Mouse (Mus musculus): ENCODE data around the gene Camk2g.

Camk2g gene

DNA sequence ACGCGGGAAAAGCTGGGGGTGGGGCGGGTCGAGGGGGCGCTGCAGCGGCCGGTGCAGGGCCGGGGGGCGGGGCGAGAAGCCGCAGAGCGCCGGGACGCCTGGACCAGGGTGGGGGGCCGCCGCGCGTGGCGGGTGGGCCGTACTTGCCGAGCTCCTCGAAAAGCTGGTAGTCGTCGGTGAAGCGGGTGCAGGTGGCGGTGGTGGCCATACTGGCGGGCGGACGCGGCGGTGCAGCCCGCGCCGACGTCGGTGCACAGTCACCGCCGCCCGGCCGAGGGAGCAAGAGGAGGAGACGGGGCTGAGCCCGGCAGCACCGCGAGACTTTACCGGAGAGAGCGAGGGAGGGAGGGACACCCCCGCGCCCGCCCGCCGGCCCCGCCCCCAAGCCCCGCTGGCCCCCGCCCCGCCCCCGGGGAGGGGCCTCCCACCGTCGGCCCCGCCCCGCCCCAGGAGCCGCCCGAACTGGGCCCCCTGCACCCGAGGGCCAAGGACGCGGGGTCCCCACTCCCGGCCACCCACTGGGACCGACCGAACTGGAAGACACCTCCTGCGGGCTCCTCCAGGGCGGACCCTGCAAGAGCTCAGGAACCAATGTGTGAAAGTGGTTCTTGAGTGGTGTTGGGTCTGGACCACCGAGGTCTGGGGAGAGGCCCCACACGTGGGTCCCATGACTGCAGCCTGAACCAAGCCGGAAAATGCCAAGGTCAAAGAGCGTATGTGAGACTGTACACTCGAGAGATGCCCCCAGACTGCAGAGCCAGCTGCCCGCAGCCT is at the start of gene Camk2g:
Gene Camk2g, minus strand, starts transcription at position 331 of the 774 bp plus-strand sequence.
- in situ Hi-C loops (cut with MboI; ENCODE audit: low pct_unique_long_range_greater_than_20kb in 1 of 2, low sequenced_read_pairs in 2 of 2, unreplicated experiment in 1 of 2) = no loop called here

DNA sequence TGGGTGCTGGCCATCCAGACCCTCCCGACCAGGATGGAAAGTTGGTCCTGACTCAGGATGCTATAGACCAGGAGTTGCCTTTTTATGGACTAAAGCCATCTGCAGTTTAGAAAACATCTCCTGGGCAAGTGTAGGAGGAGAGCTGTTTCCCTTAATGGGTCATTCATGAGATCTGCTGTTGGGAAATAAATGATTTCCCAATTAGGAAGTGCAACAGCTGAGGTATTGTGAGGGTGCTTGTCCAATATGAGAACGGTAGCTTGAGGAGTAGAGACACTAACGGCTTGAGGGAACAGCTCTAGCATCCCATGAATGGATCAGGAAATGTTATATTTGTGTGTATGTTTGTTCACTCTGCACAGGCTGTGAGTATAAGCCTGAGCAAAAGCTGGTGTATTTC is 48.7 kb upstream of the Camk2g start:
- in situ Hi-C loops (cut with MboI; ENCODE audit: low pct_unique_long_range_greater_than_20kb in 1 of 2, low sequenced_read_pairs in 2 of 2, unreplicated experiment in 1 of 2) = no loop called here

DNA sequence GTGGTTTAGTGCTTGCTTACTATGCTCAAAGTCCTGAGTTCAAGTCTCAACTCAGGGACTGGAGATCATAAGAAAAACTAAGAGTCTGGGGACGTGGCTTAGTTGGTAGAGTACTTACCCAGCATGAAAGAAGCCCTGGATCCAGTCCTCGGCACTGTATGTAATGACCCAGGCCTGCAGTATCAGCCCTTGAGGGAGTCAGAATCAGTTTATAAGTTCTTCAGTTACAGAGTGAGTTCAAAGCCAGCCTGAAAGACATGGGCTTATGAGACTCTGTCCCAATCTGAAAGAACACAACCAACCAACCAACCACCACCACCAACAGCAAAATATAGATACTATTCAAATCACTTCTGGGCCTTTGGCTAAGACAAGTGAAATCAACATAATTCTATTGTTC is 47.6 kb upstream of the Camk2g start:
- in situ Hi-C loops (cut with MboI; ENCODE audit: low pct_unique_long_range_greater_than_20kb in 1 of 2, low sequenced_read_pairs in 2 of 2, unreplicated experiment in 1 of 2) = no loop called here

DNA sequence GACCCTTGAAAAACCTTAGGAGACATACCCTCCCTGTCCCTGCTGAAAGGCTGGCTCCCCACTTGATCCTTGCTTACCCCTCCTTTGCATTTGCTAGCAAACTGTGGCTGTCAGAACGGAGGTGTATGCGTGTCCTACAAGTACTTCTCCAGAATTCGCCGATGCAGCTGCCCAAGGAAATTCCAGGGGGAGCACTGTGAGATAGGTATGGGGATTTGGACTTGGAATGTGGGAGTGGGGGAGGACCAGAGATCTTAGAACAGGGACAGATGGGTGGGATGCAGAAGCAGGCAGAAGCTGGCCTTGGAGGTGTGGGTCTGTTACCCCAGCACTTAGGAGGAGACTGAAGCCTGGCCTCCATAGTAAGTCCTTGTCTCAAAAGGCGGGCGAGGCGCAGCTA is 43.8 kb upstream of the Camk2g start:
- in situ Hi-C loops (cut with MboI; ENCODE audit: low pct_unique_long_range_greater_than_20kb in 1 of 2, low sequenced_read_pairs in 2 of 2, unreplicated experiment in 1 of 2) = no loop called here

DNA sequence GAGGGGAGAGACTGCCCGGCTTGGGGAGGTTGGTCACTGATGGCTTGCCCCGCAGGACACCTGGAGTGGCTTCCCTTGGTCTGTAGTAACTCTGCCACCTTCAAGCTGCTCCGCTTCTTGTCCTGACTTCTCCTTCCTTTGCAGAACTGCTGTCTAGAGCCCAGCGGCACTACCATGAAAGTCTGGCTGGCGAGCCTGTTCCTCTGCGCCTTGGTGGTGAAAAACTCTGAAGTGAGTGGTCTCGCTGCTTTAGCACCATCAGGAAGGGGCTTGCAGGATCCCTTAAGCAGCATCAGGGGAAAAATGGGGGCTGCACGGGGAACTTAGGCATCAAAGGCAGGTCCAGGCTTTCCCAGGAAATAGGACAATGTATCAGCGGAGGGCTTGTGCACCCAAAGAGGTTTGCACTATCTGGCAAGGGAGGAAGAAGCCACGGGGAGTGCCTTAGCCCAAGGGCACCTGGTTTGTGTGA is 43.1 kb upstream of the Camk2g start:
- in situ Hi-C loops (cut with MboI; ENCODE audit: low pct_unique_long_range_greater_than_20kb in 1 of 2, low sequenced_read_pairs in 2 of 2, unreplicated experiment in 1 of 2) = no loop called here

DNA sequence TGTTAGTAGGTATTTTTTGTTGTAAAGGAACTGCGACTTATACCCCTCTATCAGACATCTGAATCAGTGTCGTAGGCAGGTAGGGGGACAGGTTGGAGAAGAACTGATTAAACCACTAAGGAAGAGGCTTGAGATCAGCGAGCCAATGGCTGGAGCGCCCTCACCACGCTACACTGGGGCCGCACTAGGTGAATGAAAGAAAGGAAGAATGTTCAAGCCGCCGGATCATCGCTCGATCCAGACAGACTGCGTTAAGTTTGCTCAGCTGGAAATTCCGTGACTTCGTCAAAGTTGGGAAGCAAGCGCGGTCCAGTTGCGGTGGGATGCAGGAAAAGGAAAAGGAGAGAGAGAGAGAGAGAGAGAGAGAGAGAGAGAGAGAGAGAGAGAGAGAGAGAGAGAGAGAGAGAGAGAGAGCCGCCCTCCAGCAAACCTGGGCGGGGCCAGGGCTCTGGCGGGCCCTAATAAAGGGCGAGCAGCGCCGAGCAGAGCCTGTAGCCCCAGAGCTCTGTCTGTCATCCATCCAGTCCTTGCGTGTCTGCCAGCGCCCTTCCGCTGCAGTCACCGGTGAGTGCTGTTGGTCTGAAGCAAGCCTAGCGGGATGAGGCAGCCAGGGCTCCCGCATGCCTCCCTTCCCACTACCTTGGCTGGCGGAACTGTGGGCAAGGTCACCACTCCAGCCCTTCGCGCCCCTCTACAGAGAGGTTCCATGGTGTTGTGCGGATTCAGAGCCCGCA is 42.5 kb upstream of the Camk2g start, which contains the start of gene Plau:
Gene Plau, plus strand, starts transcription at position 490 of the 734 bp plus-strand sequence.
- in situ Hi-C loops (cut with MboI; ENCODE audit: low pct_unique_long_range_greater_than_20kb in 1 of 2, low sequenced_read_pairs in 2 of 2, unreplicated experiment in 1 of 2) = no loop called here

DNA sequence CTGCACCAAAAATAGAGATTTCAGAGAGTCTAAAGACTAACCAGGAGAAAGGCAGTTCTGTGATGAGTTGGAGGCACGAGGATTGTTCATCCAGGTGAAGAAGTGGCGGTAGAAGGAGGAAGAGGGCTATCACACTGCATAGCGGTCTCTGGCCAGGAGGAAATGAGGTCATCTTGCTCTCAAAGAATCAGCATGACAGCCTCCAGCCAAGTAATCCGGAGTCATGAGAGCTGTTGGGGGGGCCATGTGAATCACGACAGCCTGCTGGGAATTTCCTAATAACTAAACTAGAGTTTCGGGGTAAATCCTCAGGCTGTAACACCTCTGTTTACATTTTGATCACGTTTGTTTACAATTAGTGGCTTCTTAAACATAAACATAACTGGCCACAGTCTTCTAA is 40.2 kb upstream of the Camk2g start:
- in situ Hi-C loops (cut with MboI; ENCODE audit: low pct_unique_long_range_greater_than_20kb in 1 of 2, low sequenced_read_pairs in 2 of 2, unreplicated experiment in 1 of 2) = no loop called here

DNA sequence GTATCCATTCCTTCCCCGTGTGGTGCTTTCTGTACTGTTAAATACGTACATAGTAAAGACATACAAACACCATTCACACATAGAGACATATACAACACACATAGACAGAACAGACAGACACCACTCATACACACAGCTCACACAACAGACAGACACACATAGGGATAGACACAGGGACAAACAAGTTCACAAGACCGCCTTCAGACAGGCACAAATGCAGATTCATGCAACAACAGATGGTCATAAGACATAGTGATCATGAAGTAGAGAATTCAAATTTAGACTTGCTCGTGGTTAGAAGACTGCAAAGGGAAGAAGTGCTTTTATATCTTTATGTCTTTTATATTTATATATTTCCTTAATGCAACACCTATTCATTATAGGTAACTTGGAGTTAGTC is 39.6 kb upstream of the Camk2g start:
- in situ Hi-C loops (cut with MboI; ENCODE audit: low pct_unique_long_range_greater_than_20kb in 1 of 2, low sequenced_read_pairs in 2 of 2, unreplicated experiment in 1 of 2) = no loop called here

DNA sequence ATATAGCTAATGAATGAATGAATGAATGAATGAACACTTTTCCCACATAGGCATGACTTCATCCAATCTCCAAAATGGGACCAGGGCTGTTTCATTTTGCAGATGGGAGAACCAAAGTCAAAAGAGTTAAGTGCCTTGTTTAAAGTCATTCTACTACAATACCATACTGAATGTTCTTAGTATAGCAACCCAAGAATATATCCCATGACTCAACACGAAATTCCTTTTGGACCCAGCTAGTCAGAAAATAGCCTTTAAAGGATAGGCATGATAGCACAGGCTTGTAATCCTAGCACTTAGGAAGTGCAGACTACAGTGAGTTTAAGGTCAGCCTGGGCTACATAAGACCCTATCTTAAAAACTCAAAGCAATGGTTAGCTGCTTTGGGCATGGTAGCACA is 38.0 kb upstream of the Camk2g start:
- in situ Hi-C loops (cut with MboI; ENCODE audit: low pct_unique_long_range_greater_than_20kb in 1 of 2, low sequenced_read_pairs in 2 of 2, unreplicated experiment in 1 of 2) = no loop called here

DNA sequence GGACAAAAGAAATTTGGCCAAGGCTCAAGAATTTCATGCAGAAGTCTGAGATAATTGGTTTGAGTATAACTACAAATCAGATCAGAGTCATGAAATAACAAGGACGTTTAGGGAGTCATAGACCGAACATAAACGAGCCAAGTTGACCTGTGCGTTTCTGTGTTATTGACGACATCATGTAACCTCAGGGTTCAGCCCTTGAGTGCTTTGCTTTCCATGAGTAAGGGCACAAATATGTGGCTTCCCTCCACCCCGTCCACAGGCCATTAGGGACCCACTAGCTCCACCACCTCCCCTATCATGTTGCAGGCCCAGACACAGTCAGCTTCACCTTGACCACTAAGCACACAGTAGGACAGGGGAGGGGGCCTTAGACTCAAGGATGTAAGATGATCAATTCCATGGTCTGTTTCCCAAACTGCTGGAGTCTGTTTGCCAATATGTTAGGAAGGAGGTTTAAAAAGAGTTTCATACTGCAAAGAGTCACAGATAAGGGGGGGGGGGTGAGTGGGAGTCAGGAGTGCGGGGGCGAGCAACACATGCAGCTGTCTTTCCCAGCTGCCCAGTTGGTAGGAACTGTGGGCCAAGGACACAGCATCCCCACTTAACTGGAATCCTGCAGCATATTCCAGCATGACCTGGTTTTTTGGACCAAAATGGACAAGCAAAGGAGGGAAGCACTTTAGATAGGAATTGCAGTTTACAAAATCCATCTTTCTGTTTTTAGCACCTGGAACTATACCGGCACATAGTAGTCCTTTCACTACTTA is 37.4 kb upstream of the Camk2g start:
- in situ Hi-C loops (cut with MboI; ENCODE audit: low pct_unique_long_range_greater_than_20kb in 1 of 2, low sequenced_read_pairs in 2 of 2, unreplicated experiment in 1 of 2) = no loop called here

DNA sequence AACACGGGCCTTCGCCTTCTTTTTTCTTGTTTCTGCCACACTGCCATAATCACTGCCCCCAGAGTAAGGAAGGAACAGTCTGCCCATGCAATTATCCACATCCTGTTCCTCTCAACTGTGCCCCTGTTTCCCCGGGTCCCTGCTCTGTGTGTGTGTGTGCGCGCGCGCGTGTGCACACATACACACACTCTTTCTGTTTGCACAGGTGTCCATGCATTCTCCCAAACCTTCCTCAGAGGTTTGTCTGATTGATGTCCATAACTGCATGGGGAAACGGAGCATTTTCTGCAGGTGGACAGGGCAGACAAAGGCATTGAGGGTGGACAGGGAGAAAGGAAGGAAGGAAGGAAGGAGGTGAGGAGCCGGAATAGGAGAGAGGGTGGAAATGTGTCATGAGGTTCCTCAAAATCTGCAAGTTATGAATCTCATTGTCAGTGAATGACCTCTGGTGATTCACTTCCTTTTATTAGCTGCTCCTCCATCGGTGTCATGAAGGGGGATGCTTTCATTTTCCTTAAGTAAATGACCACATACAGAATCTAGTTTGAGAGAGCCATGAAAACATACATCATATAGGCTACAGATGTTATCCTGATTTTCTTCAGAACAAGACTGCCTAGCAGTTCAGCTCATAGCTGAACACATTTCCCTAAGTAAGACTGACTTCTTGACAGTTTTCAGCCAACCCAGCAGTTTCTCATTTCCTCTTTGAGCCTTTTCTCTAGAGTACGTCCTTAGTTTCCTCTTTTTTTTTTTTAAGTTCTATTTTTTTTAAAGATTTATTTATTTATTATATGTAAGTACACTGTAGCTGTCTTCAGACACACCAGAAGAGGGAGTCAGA is 35.9 kb upstream of the Camk2g start:
- in situ Hi-C loops (cut with MboI; ENCODE audit: low pct_unique_long_range_greater_than_20kb in 1 of 2, low sequenced_read_pairs in 2 of 2, unreplicated experiment in 1 of 2) = no loop called here

DNA sequence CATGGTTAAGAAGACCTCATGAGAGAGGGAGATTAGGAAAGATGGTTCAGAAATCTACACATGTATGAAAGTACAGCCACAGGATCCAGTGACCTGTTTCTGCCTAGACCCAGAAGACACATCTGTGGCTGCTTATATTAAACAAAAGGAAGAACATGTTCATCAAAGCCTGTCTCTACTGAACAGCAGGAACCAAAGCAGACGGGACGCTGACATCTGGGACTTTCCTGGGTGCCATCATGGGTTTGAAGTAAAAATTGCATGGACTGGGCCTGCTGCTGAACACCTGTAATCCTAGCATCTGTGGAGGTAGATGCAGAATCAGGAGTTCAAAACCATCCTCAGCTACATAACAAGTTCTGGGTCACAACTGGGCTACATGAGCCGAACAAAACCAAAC is 34.6 kb upstream of the Camk2g start:
- in situ Hi-C loops (cut with MboI; ENCODE audit: low pct_unique_long_range_greater_than_20kb in 1 of 2, low sequenced_read_pairs in 2 of 2, unreplicated experiment in 1 of 2) = no loop called here

DNA sequence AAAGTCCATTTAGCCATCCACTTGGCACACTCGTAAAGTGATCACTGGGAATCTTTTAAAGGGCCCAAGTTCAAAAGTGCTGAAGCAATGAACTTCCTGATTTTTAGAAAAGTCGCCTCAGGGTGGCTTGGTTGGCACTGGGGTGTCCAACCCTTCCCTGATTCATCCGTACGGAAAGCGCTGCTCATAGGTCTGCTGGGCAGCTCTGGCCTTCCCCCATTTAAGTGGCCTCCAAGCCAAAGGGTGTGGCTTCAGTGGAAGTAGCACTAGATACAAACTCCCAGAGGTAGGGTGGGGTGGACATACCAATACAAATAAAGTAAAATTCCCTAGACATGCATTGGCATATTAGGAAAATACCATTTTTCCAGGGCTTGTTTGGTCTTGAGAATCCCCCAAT is 33.6 kb upstream of the Camk2g start:
- in situ Hi-C loops (cut with MboI; ENCODE audit: low pct_unique_long_range_greater_than_20kb in 1 of 2, low sequenced_read_pairs in 2 of 2, unreplicated experiment in 1 of 2) = no loop called here

DNA sequence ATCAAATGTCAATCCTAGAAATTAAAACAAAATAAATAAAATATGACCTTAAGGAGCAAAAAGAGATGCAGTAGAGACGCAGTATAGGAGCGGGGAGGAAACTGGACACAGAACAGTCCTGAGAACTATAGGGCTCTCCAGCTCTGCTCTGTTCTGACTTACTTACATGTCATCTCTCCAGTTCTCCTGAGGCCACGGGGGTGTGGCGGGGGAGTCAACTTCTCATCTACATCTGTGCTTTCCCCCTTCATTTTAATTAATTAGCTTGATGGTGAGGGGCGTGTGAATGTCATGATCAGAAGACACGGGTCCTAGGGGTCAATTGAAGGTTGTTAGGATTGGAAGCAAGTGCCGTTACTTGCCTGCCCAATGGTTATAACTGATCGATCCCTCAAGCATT is 33.2 kb upstream of the Camk2g start:
- in situ Hi-C loops (cut with MboI; ENCODE audit: low pct_unique_long_range_greater_than_20kb in 1 of 2, low sequenced_read_pairs in 2 of 2, unreplicated experiment in 1 of 2) = no loop called here

DNA sequence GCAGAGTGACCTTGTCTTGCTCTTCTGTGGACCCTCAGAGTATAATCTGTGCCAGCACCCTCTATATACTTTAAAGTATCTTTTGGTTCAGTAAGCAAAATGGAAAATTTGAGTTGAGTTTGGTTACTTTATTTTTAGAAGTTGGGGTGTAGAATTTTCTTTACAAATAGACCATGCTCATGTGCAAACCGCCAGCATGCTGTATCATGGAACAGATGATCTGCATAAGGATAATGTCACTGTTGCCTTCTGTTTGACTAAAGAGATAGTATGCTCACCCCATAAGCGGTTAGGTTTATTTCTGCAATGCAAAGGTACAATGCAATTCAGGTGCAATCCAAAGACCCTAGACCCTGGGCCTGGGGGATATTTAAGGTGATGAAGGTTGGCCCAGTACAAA is 31.6 kb upstream of the Camk2g start:
- in situ Hi-C loops (cut with MboI; ENCODE audit: low pct_unique_long_range_greater_than_20kb in 1 of 2, low sequenced_read_pairs in 2 of 2, unreplicated experiment in 1 of 2) = no loop called here

DNA sequence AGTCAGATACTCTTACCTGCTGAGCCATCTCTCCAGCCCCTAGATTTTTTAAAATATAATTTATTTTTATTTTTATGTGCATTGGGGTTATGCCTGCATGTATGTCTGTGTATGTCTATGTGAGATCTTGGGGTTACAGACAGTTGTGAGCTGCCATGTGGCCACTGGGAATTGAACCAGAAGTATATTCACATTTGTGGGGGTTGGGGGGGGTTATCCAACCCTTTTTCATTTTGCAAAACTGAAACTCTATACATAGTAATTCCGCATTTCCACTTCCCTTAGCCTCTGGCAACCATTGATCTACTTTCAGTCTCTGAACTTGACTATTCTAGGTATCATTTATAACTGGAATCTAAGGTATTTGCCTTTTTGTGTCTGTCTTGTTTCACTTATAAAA is 30.6 kb upstream of the Camk2g start:
- in situ Hi-C loops (cut with MboI; ENCODE audit: low pct_unique_long_range_greater_than_20kb in 1 of 2, low sequenced_read_pairs in 2 of 2, unreplicated experiment in 1 of 2) = no loop called here

DNA sequence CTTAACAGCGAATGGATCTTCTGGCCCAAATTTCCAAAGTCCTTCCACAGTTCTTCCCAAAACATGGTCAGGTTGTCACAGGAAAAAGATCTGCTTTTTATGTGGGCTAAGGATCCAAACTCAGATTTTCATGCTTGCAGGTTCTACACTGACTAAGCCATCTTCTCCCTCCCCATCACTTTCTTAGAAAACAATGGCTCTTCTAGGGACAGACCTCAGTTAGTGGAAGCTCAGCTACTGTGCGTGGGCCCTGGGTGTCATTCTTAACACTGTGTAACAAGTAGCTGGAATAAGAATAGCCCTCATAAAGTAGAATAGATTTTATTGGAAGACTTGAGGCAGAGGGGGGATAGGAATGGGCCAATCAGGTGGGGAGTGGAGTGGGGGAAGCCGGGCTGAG is 21.6 kb upstream of the Camk2g start:
- in situ Hi-C loops (cut with MboI; ENCODE audit: low pct_unique_long_range_greater_than_20kb in 1 of 2, low sequenced_read_pairs in 2 of 2, unreplicated experiment in 1 of 2) = no loop called here

DNA sequence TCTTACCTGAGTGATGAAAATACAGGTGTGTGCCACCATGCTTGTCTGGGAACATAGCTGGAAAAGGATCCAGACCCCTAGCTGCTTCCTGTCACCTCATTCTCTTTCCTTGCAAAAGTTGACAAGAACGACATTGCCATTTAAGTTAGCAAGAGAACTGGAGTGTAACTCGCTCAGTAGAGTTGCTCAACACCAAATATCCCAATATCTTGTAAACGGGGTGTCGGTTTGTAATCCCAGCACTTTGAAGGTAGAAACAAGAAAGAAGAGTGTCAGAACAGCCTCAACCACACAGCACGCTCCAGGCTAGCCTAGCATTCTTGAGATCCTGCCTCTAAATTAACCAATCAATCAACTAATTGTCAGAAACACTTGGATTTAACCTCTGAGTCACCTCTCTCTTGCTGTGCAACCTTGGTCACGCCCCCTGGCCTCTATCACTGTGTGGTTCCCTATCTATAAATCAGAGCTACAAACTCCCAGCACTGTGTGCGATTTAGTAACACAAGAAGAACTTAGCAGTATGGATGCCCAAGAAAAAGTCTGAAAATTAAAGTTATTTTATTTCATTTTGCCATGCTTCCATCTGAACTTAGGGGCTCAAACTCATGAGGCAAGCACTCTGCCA is 18.0 kb upstream of the Camk2g start:
- in situ Hi-C loops (cut with MboI; ENCODE audit: low pct_unique_long_range_greater_than_20kb in 1 of 2, low sequenced_read_pairs in 2 of 2, unreplicated experiment in 1 of 2) = no loop called here
